Mouse (Mus musculus) mesoderm, embryonic 11.5 days (tissue): ENCODE measurements around the gene Fry.
"Not testable (repeated sequence)": the region's sequence is repeated elsewhere in the genome, so short reads cannot be mapped to it uniquely, and the experiment has no call there.

Experiments
- DNase-seq: peaks from one replicate; pipeline ENCODE4 v3.0.0-alpha.2; 2012; ENCODE audit warnings: low read depth, low spot score

Fry gene

GRCm38 (mm10) chr5:150452671-150453070 lies 334.2 kb downstream of the Fry start:
- DNase-seq = no peak

- DNase-seq = no peak
Measured at GRCm38 (mm10) chr5:150453490-150453889, 335.0 kb downstream of the Fry start.

GRCm38 (mm10) chr5:150457165-150457903 lies 338.9 kb downstream of the Fry start:
- DNase-seq = no peak

DNA sequence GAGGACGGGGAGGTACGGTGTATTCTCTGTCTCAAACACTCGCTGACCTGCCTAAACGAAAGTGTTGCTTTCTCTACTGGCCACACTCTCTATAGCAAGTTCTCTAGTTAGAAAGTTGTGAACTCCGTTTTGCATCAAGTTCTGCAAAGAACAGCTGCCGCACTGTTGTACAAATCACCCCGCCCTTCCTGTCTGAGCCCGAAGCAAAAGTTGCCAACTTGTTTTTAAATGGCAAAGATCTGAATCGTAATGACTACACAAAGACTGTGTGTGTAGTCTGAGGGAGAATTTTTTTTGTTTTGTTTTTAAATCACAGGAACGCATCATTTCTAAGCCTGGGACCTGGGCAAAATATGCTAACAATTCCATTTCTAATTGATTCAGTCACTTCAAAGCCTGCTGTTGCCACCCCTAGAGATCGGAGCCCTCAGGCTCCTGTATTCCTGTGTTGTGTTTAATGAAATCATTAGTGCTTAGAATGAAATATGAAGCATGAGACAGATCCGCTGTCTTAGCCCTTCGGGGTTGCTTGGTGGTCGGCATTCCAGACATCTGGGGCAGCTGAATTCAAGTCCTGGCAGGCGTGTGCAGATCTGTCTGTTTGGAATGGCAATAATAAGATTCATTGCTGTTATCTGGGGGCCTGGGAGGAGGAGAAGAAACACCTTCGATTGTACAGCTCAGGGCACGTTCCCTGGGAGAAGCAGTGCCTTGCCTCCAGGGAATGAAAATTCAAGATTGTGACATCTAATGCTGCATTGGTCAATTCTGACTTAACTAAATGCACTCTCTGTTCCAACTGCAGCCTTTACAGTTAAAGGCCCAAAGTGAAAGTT lies 339.7 kb downstream of the Fry start:
- peak; percentile 68 for DNase-seq

DNA sequence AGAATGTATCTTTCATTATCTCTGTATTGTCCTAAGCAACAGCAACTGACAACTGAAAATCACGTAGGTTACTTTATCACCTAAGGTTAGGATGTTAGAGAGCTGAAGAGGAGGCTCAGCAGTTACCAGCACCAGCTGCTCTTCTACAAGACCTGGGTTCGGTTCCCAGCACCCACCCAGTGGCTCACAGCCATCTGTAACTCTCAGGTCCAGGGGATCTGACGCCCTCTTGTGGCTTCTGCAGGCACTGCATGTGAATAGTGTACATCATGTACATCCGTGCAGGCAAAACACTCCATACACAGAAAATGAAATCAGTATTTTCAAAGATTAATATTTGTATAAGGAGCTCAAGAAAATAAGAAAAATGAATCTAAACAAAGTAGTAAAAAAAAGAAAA lies 341.4 kb downstream of the Fry start:
- DNase-seq = no peak

GRCm38 (mm10) chr5:150464721-150465120 lies 346.3 kb downstream of the Fry start:
- DNase-seq = no peak

GRCm38 (mm10) chr5:150465218-150465617 lies 346.8 kb downstream of the Fry start:
- no peak for DNase-seq

- DNase-seq = no peak
Measured at GRCm38 (mm10) chr5:150466132-150466531, 347.7 kb downstream of the Fry start.

GRCm38 (mm10) chr5:150468431-150468830 lies 350.0 kb downstream of the Fry start:
- no peak for DNase-seq

DNA sequence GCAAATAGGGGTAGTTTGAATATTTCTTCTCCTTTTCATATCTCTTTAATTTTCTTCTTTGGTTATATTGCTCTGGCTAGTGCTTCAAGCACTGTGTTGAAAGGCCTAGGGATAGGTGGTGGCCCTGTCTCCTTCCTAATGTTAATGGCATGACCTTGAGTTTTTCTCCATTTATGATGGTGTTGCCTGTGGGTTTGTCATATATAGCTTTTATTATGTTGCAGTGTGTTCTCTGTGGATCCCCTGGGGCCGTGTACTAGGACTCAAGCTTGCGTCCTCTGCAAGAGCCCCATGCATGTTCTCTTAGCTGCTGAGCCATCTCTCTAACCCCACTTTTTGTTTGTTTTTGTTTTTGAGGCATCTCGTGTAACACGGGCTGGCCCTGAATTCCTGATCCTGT lies 358.9 kb downstream of the Fry start:
- no peak for DNase-seq

- DNase-seq = no peak
Measured at GRCm38 (mm10) chr5:150478612-150479011, 360.2 kb downstream of the Fry start.

DNA sequence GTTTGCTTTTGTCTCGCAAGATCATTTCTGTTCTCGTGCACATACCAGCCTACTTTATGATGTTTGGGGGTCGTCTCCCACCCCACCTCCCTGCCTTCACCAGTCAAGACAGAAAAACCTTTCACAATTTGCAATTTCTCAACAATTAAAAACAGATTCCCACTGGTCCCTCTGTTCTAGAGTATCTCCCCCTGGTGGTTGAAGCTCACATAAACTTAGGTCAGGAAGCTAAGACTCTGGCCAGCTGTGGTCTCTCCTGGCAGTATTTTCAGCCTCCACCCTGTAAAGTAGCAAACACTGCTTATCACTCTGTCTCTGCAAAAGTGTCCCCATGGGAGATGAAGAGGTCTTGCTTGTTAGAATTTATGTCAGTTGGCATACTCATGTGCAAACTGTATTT lies 366.8 kb downstream of the Fry start:
- peak; percentile 45 for DNase-seq

DNA sequence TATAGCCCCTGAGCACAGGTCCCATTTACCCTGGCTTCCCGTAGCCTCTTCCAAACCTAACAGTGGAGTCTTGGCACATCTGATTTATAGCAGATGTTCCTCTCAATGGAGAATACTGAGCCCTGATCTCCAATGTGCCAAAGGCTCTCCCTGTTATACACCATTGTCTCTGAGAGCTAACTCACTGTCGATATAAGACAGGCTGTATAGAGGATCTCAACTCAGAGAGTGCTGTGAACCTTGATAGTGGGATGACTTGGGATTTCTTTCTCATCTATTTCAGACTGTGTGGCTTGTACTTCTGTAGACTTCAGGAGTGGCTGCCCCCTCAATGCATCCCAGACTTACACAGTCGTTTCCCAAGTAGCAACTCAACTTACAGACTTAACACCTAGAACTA lies 371.8 kb downstream of the Fry start:
- DNase-seq = no peak

GRCm38 (mm10) chr5:150490821-150491220 lies 372.4 kb downstream of the Fry start:
- DNase-seq = peak; percentile 49

DNA sequence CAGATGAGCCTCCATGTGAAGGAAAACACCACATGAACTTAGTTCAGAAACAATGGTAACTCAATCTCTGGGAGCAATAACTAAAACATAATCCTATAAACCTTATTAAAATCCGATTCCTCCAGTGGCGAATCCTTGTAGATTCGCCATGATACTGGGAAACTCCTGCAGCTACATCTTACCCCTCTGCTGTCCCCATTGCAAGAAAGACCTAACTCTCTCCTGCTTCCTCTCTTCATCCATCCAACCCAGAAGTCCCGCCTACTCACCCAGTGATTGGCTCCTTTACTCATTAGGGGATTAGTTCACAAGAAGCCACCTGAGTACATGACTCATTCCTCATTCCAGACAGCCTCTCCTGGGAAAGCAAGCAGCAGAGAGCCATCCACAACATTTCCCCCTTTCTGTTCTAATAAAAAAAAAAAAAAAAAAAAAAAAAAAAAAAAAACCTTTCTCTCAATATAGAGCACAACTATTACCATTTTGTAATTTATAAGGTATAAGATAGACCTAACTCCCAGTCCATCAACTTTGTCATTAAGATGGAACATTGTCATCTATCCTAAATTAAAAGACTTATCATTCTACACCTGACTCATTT lies 373.2 kb downstream of the Fry start:
- not testable (repeated sequence) for DNase-seq

- peak; percentile 42 for DNase-seq
Measured at GRCm38 (mm10) chr5:150495792-150496191, 377.3 kb downstream of the Fry start.

- DNase-seq = no peak
Measured at GRCm38 (mm10) chr5:150510451-150511225, 392.2 kb downstream of the Fry start.

GRCm38 (mm10) chr5:150513264-150513663 lies 394.8 kb downstream of the Fry start:
- DNase-seq = no peak

- no peak for DNase-seq
Measured at GRCm38 (mm10) chr5:150514027-150514426, 395.6 kb downstream of the Fry start.

- DNase-seq = no peak
Measured at GRCm38 (mm10) chr5:150518064-150518463, 399.6 kb downstream of the Fry start, which contains the start of gene Zar1l. Gene Zar1l (minus strand): TSS chr5:150518164.

DNA sequence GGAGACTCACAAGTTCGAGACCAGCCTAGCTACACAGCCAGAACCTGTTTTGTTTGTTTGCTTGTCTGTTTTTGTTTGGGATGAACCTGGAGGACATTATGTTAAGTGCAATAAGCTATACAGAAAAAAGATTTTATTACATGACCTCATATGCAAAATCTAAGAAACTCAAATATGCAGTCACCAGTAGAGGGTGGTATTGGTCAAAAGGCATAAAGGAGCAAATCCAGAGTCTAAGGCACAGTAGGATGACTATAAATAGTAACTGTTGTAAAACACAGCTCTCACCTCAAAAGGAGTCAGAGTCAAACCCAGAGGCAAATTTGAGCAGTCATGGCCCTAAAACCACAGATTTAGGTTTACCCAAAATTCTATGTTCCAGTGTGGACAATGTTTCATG lies 401.1 kb downstream of the Fry start:
- DNase-seq = peak; percentile 2
